Mouse (Mus musculus) heart, adult 2 months (tissue): ENCODE data around the gene Itgb5. TPM values are rescaled to one million over a fixed set of nuclear protein-coding genes. Genes with fewer than 3 reads are reported as not detected.

Experiments used
- DNase-seq, 2 experiments: peaks; one replicate each; pipeline ENCODE4 v3.0.0; 2021
- H3K27ac ChIP-seq: fragments of 200-600 bp; 2 replicates; pipeline ENCODE4 v1.8.1; 2022
- H3K27me3 ChIP-seq: fragments of 200-500 bp; 2 replicates; pipeline ENCODE4 v1.6.1; 2012; ENCODE audit warnings: mild to moderate bottlenecking, low read length, inconsistent platforms, mixed read lengths; ENCODE audit not compliant: control insufficient read depth, insufficient read depth
- H3K36me3 ChIP-seq: fragments of 200-500 bp; 2 replicates; pipeline ENCODE4 v1.6.1; 2012; ENCODE audit warnings: low read length, inconsistent platforms; ENCODE audit not compliant: control insufficient read depth, insufficient read depth
- H3K4me1 ChIP-seq: fragments of 200-500 bp; 2 replicates; pipeline ENCODE4 v1.6.1; 2011; ENCODE audit warnings: low read length; ENCODE audit not compliant: control insufficient read depth, insufficient read depth
- H3K4me3 ChIP-seq: fragments of 200-600 bp; 2 replicates; pipeline ENCODE4 v1.8.1; 2022
- H3K79me2 ChIP-seq: fragments of 200-500 bp; replicated peaks from 2 replicates; pipeline ENCODE4 v1.6.1; 2012; ENCODE audit warnings: mild to moderate bottlenecking, inconsistent platforms, low read length, moderate library complexity, mixed read lengths; ENCODE audit not compliant: control insufficient read depth, insufficient read depth
- H3K9ac ChIP-seq: fragments of 200-500 bp; 2 replicates; pipeline ENCODE4 v1.6.1; 2012; ENCODE audit warnings: low read depth, mild to moderate bottlenecking, control low read depth, inconsistent platforms, low read length, mixed read lengths
- CTCF ChIP-seq: fragments of 200-600 bp; IDR thresholded peaks from 2 replicates; pipeline ENCODE4 v1.8.1; 2022; ENCODE audit warnings: antibody characterized with exemption, mild to moderate bottlenecking, moderate library complexity
- EP300 ChIP-seq: fragments of 200-500 bp; IDR thresholded peaks from 2 replicates; pipeline ENCODE4 v1.6.1; 2011; ENCODE audit warnings: low read depth, low read length, control low read depth; ENCODE audit not compliant: insufficient read depth
- POLR2A ChIP-seq: fragments of 200-500 bp; IDR thresholded peaks from 2 replicates; pipeline ENCODE4 v1.6.1; 2011; ENCODE audit warnings: mild to moderate bottlenecking, low read depth, low read length, control low read depth; ENCODE audit not compliant: insufficient read depth
- WGBS: fragments of 180-500 bp; shearing (Covaris S2); methylation state at CpG from one replicate; pipeline ENCODE4 v1.1.7; 2018; 5-methylcytosine and 5-hydroxymethylcytosine counted together
- intact Hi-C: fragments of 180-260 bp; cut with DNase I; formaldehyde crosslinking; loops from one replicate; pipeline ENCODE4 v1.15.1; 2025
- polyA plus RNA-seq: library from polyadenylated mRNA; depleted of rRNA; stranded (reverse); fragments of >200 nt; gene quantifications from 2 replicates; pipeline ENCODE4 v1.2.3, GENCODE M21; 2012
- total RNA-seq, 2 experiments: library from RNA; stranded (reverse); gene quantifications; 2 replicates each; pipeline ENCODE4 v1.2.3; 2021

Itgb5 gene
- total and polyA plus RNA-seq, 3 experiments = 83.2 to 95.7 (median 95.3) TPM

DNA sequence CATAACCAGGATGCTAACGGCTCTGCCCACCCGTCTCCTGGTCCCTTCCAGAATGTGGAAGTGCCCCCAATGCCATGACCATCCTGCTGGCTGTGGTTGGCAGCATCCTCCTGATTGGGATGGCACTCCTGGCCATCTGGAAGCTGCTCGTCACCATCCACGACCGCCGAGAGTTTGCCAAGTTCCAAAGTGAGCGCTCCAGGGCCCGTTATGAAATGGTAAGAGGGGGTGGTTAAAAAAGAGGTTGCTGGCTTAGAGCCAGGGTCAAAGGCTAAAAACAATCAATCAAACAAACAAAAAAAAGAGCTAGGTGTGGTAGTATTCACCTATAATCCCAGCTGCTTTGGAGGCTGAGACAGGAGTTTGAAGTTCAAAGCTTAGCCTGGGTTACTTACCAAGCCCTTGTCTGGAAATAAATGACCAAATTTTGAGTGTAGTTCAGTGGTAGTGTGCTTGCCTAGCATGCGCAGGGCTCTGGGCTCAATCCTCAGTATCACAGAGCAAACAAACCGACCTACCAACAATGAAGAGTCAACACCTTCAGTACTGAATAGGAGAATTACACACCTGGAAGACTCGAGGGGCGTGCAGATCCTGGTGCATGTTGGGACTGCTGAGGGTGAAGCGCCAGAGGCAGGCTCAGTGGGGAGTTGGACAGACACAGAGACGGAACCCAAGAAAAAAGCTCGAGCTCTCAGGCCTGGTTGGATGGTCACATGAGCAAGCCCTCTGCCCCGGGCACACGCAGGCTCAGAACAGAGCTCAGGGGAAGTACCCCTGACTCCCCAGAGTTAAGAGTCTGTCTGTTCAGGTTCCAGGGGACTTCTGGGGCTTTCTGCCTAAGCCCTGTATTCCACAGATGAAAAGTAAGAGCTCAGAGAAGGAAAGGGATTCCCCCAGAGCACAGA, 118.5 kb downstream of the Itgb5 start:
- peaks cover 3% of the 10 kb centered on the region for H3K36me3 ChIP-seq
- H3K79me2 ChIP-seq = no peaks in the 10 kb centered on the region; the same call in 1 of the 2 replicates
- TF ChIP-seq CTCF (no peak), POLR2A (no peak), EP300 (no peak)
- no peak overlapping the region for H3K9ac ChIP-seq
- H3K4me3 ChIP-seq = no peak overlapping the region
- no peaks in the 10 kb centered on the region for H3K27me3 ChIP-seq
- DNase-seq = no peak
- H3K27ac ChIP-seq = no peak overlapping the region
- peaks cover 2% of the 10 kb centered on the region for H3K4me1 ChIP-seq
- 86% methylated on average over 17 of the region's 17 CpGs for WGBS
- intact Hi-C loops = loop anchor here (10.0 kb wide), 1 partner anchor 363 kb away; no protein-coding TSS in a partner anchor

DNA sequence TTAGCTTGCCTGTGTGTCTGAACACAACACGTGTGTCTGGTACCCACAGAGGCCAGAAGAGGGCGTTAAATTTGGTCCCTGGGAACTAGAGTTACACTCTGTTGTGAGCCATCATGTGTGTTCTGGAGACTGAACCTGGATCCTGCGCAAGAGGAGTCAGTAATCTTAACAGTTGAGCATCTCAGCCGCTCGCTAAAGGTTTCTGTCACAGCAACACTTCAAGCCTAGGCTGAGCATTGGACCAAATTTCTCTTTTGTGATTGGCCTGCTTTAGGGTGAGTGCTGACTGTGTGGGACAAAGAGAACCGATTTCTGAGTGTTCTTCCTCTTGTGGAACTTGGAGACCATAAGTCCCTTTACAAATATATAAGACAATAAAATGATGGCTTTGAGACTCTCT, 120.9 kb downstream of the Itgb5 start:
- no peak for DNase-seq
- H3K9ac ChIP-seq = no peak overlapping the region
- intact Hi-C loops = loop anchor here (2.0 to 5.0 kb wide), 2 partner anchors 28 to 37 kb away; no protein-coding TSS in a partner anchor
- no peaks in the 10 kb centered on the region; the same call in 1 of the 2 replicates for H3K79me2 ChIP-seq
- WGBS = 81% methylated on average over 6 of the region's 6 CpGs
- TF ChIP-seq CTCF = peak; percentile 40
- TF ChIP-seq EP300 = no peak
- H3K27me3 ChIP-seq = no peaks in the 10 kb centered on the region
- peaks cover 3% of the 10 kb centered on the region for H3K36me3 ChIP-seq
- peaks cover 2% of the 10 kb centered on the region for H3K4me1 ChIP-seq
- no peak overlapping the region for H3K27ac ChIP-seq
- no peak overlapping the region for H3K4me3 ChIP-seq

DNA sequence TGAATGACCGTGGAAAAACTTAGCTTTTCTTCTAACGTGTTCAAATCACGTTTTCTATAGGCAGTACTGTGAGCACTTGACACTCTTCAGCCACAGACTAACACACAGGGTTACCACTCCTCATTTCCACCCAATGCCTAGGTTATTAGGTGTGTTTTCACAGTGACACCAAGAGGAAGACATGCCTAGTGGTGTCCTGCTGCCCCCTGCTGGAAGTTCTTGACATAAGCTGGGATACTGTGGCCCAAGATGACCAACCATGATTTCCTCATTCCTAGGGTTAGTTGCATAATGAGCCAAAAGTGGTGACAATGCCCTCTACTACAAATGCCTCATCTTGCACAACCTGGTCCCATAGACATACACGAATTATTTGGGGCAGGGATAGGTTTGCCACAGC, 121.4 kb downstream of the Itgb5 start:
- Histone ChIP-seq H3K27ac (no peak overlapping the region), H3K27me3 (no peaks in the 10 kb centered on the region), H3K4me3 (no peak overlapping the region), H3K4me1 (peaks cover 1% of the 10 kb centered on the region), H3K9ac (no peak overlapping the region), H3K36me3 (peaks cover 3% of the 10 kb centered on the region), H3K79me2 (no peaks in the 10 kb centered on the region; the same call in 1 of the 2 replicates)
- DNase-seq = peak; percentile 85 to 86
- intact Hi-C loops = loop anchor here (1.0 to 5.0 kb wide), 3 partner anchors 28 to 131 kb away; no protein-coding TSS in a partner anchor
- TF ChIP-seq POLR2A (no peak), CTCF (peak; percentile 96), EP300 (peak; percentile 98)
- 15% methylated on average over 4 of the region's 4 CpGs for WGBS

DNA sequence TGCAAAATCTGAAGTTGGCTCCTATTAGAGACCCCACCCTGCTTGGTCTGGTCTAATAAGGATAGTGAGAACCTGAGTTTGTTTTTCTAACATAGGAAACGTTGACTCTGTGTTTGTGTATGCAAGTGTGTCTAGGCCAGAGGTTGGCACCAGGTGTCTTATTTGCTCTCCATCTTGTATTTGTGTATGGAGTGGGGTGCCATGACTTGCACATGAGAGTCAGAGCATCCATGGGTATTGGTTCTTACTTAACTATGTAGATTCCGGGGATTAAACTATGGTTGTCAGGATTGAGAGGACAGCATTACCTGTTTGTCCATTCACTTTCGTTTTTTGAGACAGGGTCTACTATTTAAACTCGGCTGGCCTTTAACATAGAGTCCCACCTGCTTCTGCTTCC, 123.5 kb downstream of the Itgb5 start:
- 84% methylated on average over 4 of the region's 4 CpGs for WGBS
- Histone ChIP-seq H3K4me3 (no peak overlapping the region), H3K9ac (no peak overlapping the region), H3K4me1 (no peaks in the 10 kb centered on the region; the same call in 1 of the 2 replicates), H3K27ac (no peak overlapping the region), H3K36me3 (peaks cover 3% of the 10 kb centered on the region), H3K79me2 (no peaks in the 10 kb centered on the region; the same call in 1 of the 2 replicates), H3K27me3 (no peaks in the 10 kb centered on the region)
- no peak for TF ChIP-seq CTCF
- TF ChIP-seq POLR2A = no peak
- intact Hi-C loops = loop anchor here (5.0 kb wide), 1 partner anchor 34 kb away; no protein-coding TSS in a partner anchor
- DNase-seq = no peak

DNA sequence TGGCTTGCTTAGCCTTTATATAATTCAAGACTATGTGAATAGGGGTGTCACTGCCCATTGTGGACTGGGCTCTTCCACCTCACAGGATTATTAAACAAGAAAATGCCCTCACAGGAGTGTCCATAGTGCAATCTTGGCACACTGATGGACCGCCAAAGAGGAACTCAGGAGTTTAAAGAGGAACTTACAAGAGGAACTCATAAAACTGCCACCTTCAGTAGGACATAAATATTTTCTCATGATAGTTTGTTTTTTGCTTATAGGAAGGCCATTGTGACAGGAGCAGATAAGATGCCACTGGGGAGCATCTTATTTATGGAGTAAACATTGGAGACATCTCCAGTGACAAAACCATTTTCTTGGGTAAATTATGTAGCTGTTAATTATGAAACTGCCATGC, 125.3 kb downstream of the Itgb5 start:
- Histone ChIP-seq H3K9ac (no peak overlapping the region), H3K4me3 (no peak overlapping the region), H3K27me3 (no peaks in the 10 kb centered on the region), H3K27ac (no peak overlapping the region), H3K4me1 (no peaks in the 10 kb centered on the region; the same call in 1 of the 2 replicates), H3K79me2 (no peaks in the 10 kb centered on the region; the same call in 1 of the 2 replicates), H3K36me3 (peaks cover 3% of the 10 kb centered on the region)
- DNase-seq = no peak
- intact Hi-C loops = loop anchor here (5.0 kb wide), 1 partner anchor 33 kb away; no protein-coding TSS in a partner anchor
- TF ChIP-seq CTCF = no peak
- no peak for TF ChIP-seq EP300
- TF ChIP-seq POLR2A = no peak
- 87% methylated on average over 1 of the region's 1 CpGs for WGBS

DNA sequence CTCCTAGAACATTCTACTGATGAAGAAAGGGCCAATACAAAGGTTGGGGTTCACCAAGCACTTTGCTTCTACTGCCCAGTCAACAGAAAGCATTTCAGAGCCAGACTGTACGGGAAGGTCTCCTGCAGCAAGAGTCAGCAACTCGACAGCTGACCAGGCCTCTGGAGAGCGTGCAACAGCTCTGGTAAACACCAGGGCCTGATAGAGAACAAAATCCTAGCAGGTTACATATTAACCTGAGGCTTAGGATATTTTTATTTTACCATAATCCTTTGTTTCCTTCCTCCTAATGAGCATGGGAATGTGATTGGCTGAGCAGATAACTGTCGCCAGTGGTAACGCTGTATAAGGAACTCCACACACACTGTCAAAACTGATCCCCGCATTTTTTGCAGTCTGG, 134.0 kb downstream of the Itgb5 start:
- intact Hi-C loops = no loop called here

More for the DNA sequence above, 134.0 kb downstream of the Itgb5 start:
- TF ChIP-seq POLR2A (no peak), EP300 (no peak), CTCF (no peak)
- no peaks in the 10 kb centered on the region; the same call in 1 of the 2 replicates for H3K4me1 ChIP-seq
- no peak overlapping the region for H3K4me3 ChIP-seq
- H3K27me3 ChIP-seq = no peaks in the 10 kb centered on the region
- H3K79me2 ChIP-seq = no peaks in the 10 kb centered on the region
- no peak for DNase-seq
- no peaks in the 10 kb centered on the region for H3K36me3 ChIP-seq
- H3K27ac ChIP-seq = no peak overlapping the region
- H3K9ac ChIP-seq = no peak overlapping the region
- WGBS = 78% methylated on average over 6 of the region's 6 CpGs
